Mouse (Mus musculus) heart, adult 11 months (tissue): ENCODE results near the gene Tes.

Experiments
- DNase-seq: peaks from one replicate; pipeline ENCODE4 v3.0.0; 2022

Gene Tes

GRCm38 (mm10) chr6:17064936-17065790 lies at the start of gene Tes:
Gene Tes (plus strand): TSS chr6:17065149.
- DNase-seq: peak; percentile 98

- peak; percentile 53 for DNase-seq
Observed at GRCm38 (mm10) chr6:17025886-17026285, 39.1 kb upstream of the Tes start.

GRCm38 (mm10) chr6:17027572-17027971 lies 37.4 kb upstream of the Tes start:
- no peak for DNase-seq

GRCm38 (mm10) chr6:17028809-17029208 lies 36.1 kb upstream of the Tes start:
- DNase-seq: no peak

GRCm38 (mm10) chr6:17032231-17032728 lies 32.7 kb upstream of the Tes start:
- DNase-seq: no peak

GRCm38 (mm10) chr6:17034095-17034494 lies 30.9 kb upstream of the Tes start:
- DNase-seq: peak; percentile 86

- DNase-seq: no peak
Observed at GRCm38 (mm10) chr6:17035228-17035627, 29.7 kb upstream of the Tes start.

GRCm38 (mm10) chr6:17051432-17052025 lies 13.4 kb upstream of the Tes start:
- DNase-seq: peak; percentile 36

- DNase-seq: peak; percentile 9
Observed at GRCm38 (mm10) chr6:17053028-17053660, 11.8 kb upstream of the Tes start.

- peak; percentile 25 for DNase-seq
Observed at GRCm38 (mm10) chr6:17054781-17055180, 10.2 kb upstream of the Tes start.

GRCm38 (mm10) chr6:17055659-17056058 lies 9.3 kb upstream of the Tes start:
- peak; percentile 12 for DNase-seq

GRCm38 (mm10) chr6:17059501-17059900 lies 5.4 kb upstream of the Tes start:
- peak; percentile 66 for DNase-seq

- DNase-seq: peak; percentile 24
Observed at GRCm38 (mm10) chr6:17060154-17060553, 4.8 kb upstream of the Tes start.

- peak; percentile 59 for DNase-seq
Observed at GRCm38 (mm10) chr6:17061826-17062225, 3.1 kb upstream of the Tes start.

- DNase-seq: no peak
Observed at GRCm38 (mm10) chr6:17062366-17062765, 2.6 kb upstream of the Tes start.

GRCm38 (mm10) chr6:17065791-17066169 lies 831 bp downstream of the Tes start:
- no peak for DNase-seq

- DNase-seq: peak; percentile 65
Observed at GRCm38 (mm10) chr6:17066211-17066940, 1.4 kb downstream of the Tes start.

- peak; percentile 25 for DNase-seq
Observed at GRCm38 (mm10) chr6:17071899-17072298, 7.0 kb downstream of the Tes start.

- DNase-seq: peak; percentile 11
Observed at GRCm38 (mm10) chr6:17072338-17072737, 7.4 kb downstream of the Tes start.

- DNase-seq: no peak
Observed at GRCm38 (mm10) chr6:17072763-17073484, 8.0 kb downstream of the Tes start.

GRCm38 (mm10) chr6:17077270-17077669 lies 12.3 kb downstream of the Tes start:
- peak; percentile 7 for DNase-seq

GRCm38 (mm10) chr6:17077720-17078119 lies 12.8 kb downstream of the Tes start:
- peak; percentile 65 for DNase-seq
